Mouse (Mus musculus) limb, embryonic 14.5 days (tissue): ENCODE measurements around the gene Gm40460. TPM values are rescaled to one million over a fixed set of nuclear protein-coding genes. Genes with fewer than 3 reads are reported as not detected.
"Not testable (repeated sequence)": the region's sequence is repeated elsewhere in the genome, so short reads cannot be mapped to it uniquely, and the experiment has no call there.

Experiments
- ATAC-seq: fragments of 200-750 bp; cut with Nextera tagmentation; 2 replicates; pipeline ENCODE4 v1.8.0; 2017; ENCODE audit warnings: low read depth, moderate number of reproducible peaks, moderate TSS enrichment; ENCODE audit not compliant: low FRiP score
- DNase-seq: peaks from one replicate; pipeline ENCODE4 v3.0.0-alpha.2; 2015; ENCODE audit warnings: low spot score
- H3K27ac ChIP-seq: fragments of 300-500 bp; sonication (generic); replicated peaks from 2 replicates; pipeline ENCODE4 v1.5.1; 2014; ENCODE audit warnings: low read depth, mild to moderate bottlenecking, low read length, moderate library complexity, mixed read lengths
- H3K27me3 ChIP-seq: fragments of 300-500 bp; sonication (generic); 2 replicates; pipeline ENCODE4 v1.6.1; 2014; ENCODE audit warnings: low read length, mixed read lengths; ENCODE audit not compliant: control insufficient read depth, insufficient read depth
- H3K36me3 ChIP-seq: fragments of 300-500 bp; sonication (generic); 2 replicates; pipeline ENCODE4 v1.6.1; 2014; ENCODE audit warnings: mild to moderate bottlenecking, low read length, moderate library complexity, mixed read lengths; ENCODE audit not compliant: control insufficient read depth, insufficient read depth
- H3K4me1 ChIP-seq: fragments of 300-500 bp; sonication (generic); 2 replicates; pipeline ENCODE4 v1.6.1; 2014; ENCODE audit warnings: antibody characterized with exemption, low read length, mixed read lengths; ENCODE audit not compliant: control insufficient read depth, insufficient read depth
- H3K4me2 ChIP-seq: fragments of 300-500 bp; sonication (generic); replicated peaks from 2 replicates; pipeline ENCODE4 v1.6.1; 2014; ENCODE audit warnings: low read depth, mild to moderate bottlenecking, low read length, moderate library complexity; ENCODE audit not compliant: severe bottlenecking
- H3K4me3 ChIP-seq: fragments of 300-500 bp; sonication (generic); replicated peaks from 2 replicates; pipeline ENCODE4 v1.5.1; 2014; ENCODE audit warnings: low read length
- H3K9ac ChIP-seq: fragments of 300-500 bp; sonication (generic); 2 replicates; pipeline ENCODE4 v1.6.1; 2014; ENCODE audit warnings: mild to moderate bottlenecking, low read depth, low read length, moderate library complexity; ENCODE audit not compliant: severe bottlenecking
- H3K9me3 ChIP-seq: fragments of 300-500 bp; sonication (generic); 2 replicates; pipeline ENCODE4 v1.6.1; 2016; ENCODE audit warnings: low read length; ENCODE audit not compliant: control insufficient read depth
- POLR2A ChIP-seq: fragments of 200-500 bp; IDR thresholded peaks from 2 replicates; pipeline ENCODE4 v1.8.0; 2012; ENCODE audit warnings: inconsistent platforms, mild to moderate bottlenecking, moderate library complexity, borderline replicate concordance; ENCODE audit not compliant: insufficient read depth, insufficient read length; ENCODE audit errors: extremely low read depth
- WGBS: fragments of 180-500 bp; shearing (Covaris S2); extraction: QIAGEN DNeasy Blood & Tissue Kit; methylation state at CpG from one replicate; pipeline ENCODE4 v1.1.7; 2014; 5-methylcytosine and 5-hydroxymethylcytosine counted together
- polyA plus RNA-seq, 2 experiments: library from polyadenylated mRNA; depleted of rRNA in 1 of 2; stranded (reverse) in 1 of 2; unstranded in 1 of 2; fragments of >200 nt; fragmentation: Nextera tagmentation in 1 of 2; extraction: Ambion mirVana in 1 of 2; gene quantifications; 2 replicates each; pipeline versions ENCODE4 v1.2.1 to v1.2.3; 2012 to 2014

Gene Gm40460
- polyA plus RNA-seq (2012; rRNA removed) = not detected in 2 replicates
- polyA plus RNA-seq (2014; fragmentation: Nextera tagmentation; extraction: Ambion mirVana) = not detected in 2 replicates

DNA sequence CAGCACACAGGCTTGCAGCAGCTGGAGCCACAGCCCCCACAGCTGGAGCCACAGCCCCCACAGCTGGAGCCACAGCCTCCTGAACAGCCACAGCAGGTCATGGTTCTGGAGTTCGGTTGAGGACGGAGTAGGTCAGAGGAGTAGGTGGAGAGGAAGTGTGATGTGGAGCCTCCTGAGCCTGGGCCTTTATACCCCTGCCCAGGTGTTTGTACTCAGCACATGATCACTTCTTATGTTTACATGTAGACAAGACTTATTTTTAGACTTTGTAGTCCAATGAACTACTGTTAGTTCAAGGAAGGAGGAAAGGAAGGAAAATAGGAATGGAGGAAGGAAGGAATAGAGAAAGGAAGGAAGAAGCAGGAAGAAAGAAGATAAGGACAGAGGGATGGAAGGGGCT lies at the start of gene Gm40460:
Gene Gm40460 (minus strand): TSS at position 101 of the 400 bp plus-strand sequence.
- 28% methylated on average over 2 of the region's 2 CpGs for WGBS
- Histone ChIP-seq H3K4me1 (no peaks in the 10 kb centered on the region), H3K27ac (no peak within 1 kb of the TSS), H3K9ac (no peak within 1 kb of the TSS), H3K36me3 (no peaks in the 10 kb centered on the region), H3K27me3 (no peaks in the 10 kb centered on the region), H3K9me3 (no peaks in the 10 kb centered on the region), H3K4me3 (no peak within 1 kb of the TSS), H3K4me2 (no peak within 1 kb of the TSS)
- ATAC-seq = no peak
- TF ChIP-seq POLR2A = no peak
- no peak for DNase-seq

DNA sequence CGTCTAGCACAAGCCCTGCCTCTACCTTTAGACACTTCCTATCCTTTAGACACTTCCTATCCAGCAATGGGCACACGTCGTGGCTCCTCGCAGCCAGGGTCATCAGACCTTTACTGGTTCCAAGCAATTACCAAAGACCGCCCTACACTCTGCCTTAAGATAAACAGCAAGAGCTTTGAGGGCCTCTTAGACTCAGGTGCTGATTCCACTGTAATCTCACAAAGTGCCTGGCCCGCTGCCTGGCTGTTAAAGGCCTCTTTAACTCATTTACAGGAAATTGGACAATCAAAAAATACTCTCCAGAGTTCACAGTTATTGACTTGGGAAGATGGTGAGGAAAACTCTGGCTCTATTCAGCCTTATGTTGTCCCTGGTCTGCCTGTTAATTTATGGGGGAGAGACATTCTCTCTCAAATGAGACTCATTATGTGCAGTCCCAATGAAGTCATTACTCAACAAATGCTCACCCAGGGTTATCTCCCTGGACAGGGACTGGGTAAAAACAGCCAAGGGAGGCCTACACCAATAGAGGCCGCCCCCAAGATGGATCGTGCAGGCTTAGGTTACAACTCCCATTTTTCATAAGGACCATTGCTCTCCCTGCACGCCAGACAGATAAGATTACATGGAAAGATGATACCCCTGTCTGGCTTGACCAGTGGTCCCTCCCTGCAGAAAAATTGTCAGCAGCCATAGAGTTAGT lies 45.2 kb upstream of the Gm40460 start:
- ATAC-seq, DNase-seq, H3K9me3 ChIP-seq, H3K27me3 ChIP-seq, H3K4me2 ChIP-seq, H3K9ac ChIP-seq, H3K4me1 ChIP-seq, H3K36me3 ChIP-seq, H3K4me3 ChIP-seq, H3K27ac ChIP-seq: not testable (repeated sequence)
- 34% methylated on average over 9 of the region's 9 CpGs for WGBS

DNA sequence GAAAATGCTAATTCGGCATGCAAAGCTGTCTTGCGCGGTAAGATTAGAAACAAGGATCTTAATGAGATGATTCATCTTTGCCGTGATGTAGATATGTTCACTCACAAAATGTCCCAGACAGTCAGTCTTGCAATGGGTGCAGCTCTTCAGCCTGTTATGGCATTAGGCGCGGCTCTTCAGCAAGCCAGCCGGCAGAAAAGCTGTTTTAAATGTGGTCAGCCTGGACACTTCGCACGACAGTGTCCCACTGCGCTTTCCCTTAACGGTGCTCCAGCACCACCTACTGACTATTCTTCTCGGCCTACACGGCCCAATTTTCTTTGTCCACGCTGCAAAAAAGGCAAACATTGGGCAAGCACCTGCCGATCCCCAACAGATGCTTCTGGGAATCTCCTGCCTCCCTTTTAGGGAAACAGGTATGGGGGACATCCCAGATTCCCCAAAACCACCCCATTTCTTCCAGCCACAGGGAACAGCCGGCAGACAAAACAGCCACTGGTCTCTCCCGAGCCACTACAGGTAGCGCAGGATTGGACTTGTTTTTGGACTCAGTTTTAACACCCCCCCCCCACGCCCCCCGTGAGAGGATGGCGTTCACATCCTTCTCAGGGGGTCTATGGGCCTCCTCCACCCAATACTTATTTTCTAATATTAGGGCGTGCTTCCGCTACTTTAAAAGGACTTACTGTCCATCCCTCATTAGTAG lies 44.4 kb upstream of the Gm40460 start:
- no peak for ATAC-seq
- peak; percentile 18 for DNase-seq
- H3K9ac ChIP-seq = 0 out of 2 replicates have a peak overlapping the region, but pooled peaks have one; percentile 21
- TF ChIP-seq POLR2A = no peak
- peak overlapping the region; percentile 54 for H3K4me3 ChIP-seq
- no peaks in the 10 kb centered on the region for H3K36me3 ChIP-seq
- H3K9me3 ChIP-seq = no peaks in the 10 kb centered on the region
- no peaks in the 10 kb centered on the region for H3K27me3 ChIP-seq
- peak overlapping the region; percentile 84 for H3K4me2 ChIP-seq
- H3K4me1 ChIP-seq = no peaks in the 10 kb centered on the region
- 14% methylated on average over 23 of the region's 23 CpGs for WGBS
- H3K27ac ChIP-seq = no peak overlapping the region

DNA sequence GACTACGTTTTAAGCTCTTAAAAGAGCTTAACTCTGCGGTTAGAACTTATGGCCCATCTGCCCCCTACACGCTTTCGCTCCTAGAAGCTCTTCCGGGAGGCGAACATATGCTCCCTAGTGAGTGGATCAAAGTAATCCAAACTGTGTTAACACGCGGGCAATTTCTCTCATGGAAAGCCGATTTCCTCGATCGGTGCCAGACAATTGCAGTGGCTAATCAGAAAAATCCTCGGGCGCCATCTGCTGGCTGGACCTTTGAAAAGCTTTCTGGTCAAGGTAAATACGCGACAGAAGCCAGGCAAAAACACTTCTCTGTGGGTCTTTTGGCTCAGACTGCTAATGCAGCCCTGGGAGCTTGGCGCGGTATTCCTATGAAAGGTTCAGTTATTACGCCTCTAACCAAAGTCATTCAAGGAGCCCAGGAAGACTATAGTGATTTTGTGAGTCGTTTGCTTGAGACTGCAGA lies 43.8 kb upstream of the Gm40460 start:
- TF ChIP-seq POLR2A = no peak
- DNase-seq (peak; percentile 99), ATAC-seq (peak; percentile 90)

DNA sequence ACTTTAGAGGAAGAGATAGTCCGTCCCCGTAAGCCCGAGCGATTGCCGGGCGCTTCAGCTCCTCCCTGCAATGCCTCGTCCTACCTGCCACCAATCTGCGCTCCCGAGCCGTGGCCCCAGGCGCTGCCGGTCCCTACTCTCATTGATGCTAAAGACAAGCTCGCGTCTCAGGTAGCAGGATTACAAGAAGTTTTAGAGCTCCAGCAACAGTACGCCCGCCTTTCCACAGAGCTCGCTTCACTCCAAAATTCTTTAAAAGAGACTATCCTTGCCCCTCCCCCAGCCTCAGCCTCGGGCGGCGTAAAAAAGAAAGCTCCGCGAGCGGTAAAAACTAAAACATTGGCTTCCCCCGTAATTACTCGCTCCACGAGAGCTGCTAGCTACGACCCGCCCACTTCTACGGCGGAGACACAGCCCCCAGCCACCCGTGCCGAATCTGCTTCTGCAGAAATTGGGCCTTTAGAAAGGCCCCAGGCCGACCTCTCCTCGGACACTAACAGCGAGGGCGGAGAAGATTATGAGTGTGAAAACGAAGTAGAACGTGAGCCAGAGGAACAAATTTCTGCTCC lies 43.2 kb upstream of the Gm40460 start:
- WGBS = under 1% methylated on average over 38 of the region's 38 CpGs
- no peaks in the 10 kb centered on the region for H3K9me3 ChIP-seq
- TF ChIP-seq POLR2A = no peak
- H3K36me3 ChIP-seq = no peaks in the 10 kb centered on the region
- peak overlapping the region; percentile 75 for H3K9ac ChIP-seq
- H3K4me1 ChIP-seq = no peaks in the 10 kb centered on the region
- DNase-seq (peak; percentile 78), ATAC-seq (peak; percentile 84)
- H3K27ac ChIP-seq = peak overlapping the region; percentile 91
- no peaks in the 10 kb centered on the region for H3K27me3 ChIP-seq
- peak overlapping the region; percentile 54 for H3K4me3 ChIP-seq
- H3K4me2 ChIP-seq = peak overlapping the region; percentile 84

More for the DNA sequence above, 43.8 kb upstream of the Gm40460 start:
- no peaks in the 10 kb centered on the region for H3K4me1 ChIP-seq
- peak overlapping the region; percentile 91 for H3K27ac ChIP-seq
- H3K4me3 ChIP-seq = peak overlapping the region; percentile 54
- no peaks in the 10 kb centered on the region for H3K27me3 ChIP-seq
- peak overlapping the region; percentile 75 for H3K9ac ChIP-seq
- H3K4me2 ChIP-seq = peak overlapping the region; percentile 84
- 1% methylated on average over 19 of the region's 19 CpGs for WGBS
- H3K9me3 ChIP-seq = no peaks in the 10 kb centered on the region
- H3K36me3 ChIP-seq = no peaks in the 10 kb centered on the region

DNA sequence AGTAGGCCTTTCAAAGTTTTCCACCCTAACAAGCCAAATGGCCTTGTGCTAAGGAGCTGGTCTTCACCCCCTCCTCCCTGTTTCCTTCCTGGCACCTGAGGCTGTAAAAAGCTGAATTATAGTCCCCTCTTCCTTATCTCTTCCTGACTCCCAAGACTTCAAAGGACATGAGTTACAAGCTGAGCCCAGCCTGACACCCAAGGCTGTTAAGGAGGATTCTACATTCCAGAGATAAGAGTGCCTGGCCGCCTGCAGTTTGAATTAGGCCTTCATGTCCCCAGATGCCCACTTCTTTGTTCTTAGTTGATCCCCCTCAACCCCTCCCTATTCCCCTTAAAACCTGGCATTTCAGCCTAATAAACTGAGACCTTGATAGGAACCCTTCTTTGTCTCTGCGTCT lies 42.0 kb upstream of the Gm40460 start:
- ATAC-seq, H3K4me1 ChIP-seq, DNase-seq, H3K9me3 ChIP-seq, H3K27ac ChIP-seq, H3K27me3 ChIP-seq, H3K4me2 ChIP-seq, H3K4me3 ChIP-seq, H3K36me3 ChIP-seq, H3K9ac ChIP-seq: not testable (repeated sequence)
- 14% methylated on average over 2 of the region's 2 CpGs for WGBS

DNA sequence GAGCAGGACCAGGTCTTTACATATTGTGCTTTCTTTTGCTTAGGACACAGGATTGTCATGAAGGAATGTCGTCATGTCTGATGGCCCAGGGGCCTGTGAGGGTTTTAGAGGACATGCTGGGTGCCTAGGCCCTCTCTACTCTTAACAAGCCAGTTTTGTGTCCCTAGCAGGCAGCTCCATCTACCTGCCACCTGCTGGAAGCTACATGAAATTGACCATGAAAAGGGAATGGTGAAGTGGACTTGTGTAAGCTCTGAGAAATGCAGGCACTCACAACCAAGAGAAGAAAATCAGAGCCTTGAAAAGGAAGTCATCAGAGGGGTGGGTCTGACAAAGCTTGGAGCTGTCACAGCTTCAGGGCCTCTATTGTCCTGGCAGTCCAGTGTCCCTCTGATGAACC lies 38.4 kb upstream of the Gm40460 start:
- not testable (repeated sequence) for H3K4me3 ChIP-seq, H3K4me2 ChIP-seq, H3K36me3 ChIP-seq, H3K27ac ChIP-seq, H3K4me1 ChIP-seq, H3K27me3 ChIP-seq, ATAC-seq, DNase-seq, H3K9ac ChIP-seq, H3K9me3 ChIP-seq
- WGBS = 62% methylated on average over 1 of the region's 1 CpGs

DNA sequence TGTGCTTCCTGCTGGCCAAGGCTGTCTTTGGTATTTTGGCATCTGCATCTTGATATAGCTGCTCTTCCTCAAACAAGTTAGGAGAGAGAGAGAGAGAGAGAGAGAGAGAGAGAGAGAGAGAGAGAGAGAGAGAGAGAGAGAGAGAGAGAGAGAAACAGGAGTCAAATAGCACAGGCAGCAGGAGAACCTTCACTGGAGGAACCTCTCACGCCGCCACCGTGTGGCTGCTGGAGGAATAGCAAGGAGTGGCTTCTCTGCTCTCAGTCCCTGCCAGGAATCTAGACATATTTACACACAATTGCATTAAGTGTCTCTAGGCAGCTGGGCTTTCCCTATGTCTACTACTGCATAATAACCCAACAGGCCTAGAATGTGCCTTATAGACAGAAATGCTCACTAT lies 37.3 kb upstream of the Gm40460 start:
- H3K27me3 ChIP-seq, H3K4me3 ChIP-seq, H3K9ac ChIP-seq, H3K27ac ChIP-seq, ATAC-seq, H3K9me3 ChIP-seq, H3K4me2 ChIP-seq, H3K36me3 ChIP-seq, H3K4me1 ChIP-seq: not testable (repeated sequence)
- peak; percentile 81 for DNase-seq
- 3% methylated on average over 3 of the region's 3 CpGs for WGBS
